Mouse (Mus musculus): ENCODE results near the gene Trak2.
"Not testable (repeated sequence)": the region's sequence is repeated elsewhere in the genome, so short reads cannot be mapped to it uniquely, and the experiment has no call there.

Trak2 gene

GRCm38 (mm10) chr1:58973366-58974221 lies at the start of gene Trak2, which contains the start of gene Stradb:
Gene Trak2 (minus strand): TSS chr1:58973430.
Gene Stradb (plus strand): TSS chr1:58973522.
- DNase-seq, result peak; percentile 93 to 95

DNA sequence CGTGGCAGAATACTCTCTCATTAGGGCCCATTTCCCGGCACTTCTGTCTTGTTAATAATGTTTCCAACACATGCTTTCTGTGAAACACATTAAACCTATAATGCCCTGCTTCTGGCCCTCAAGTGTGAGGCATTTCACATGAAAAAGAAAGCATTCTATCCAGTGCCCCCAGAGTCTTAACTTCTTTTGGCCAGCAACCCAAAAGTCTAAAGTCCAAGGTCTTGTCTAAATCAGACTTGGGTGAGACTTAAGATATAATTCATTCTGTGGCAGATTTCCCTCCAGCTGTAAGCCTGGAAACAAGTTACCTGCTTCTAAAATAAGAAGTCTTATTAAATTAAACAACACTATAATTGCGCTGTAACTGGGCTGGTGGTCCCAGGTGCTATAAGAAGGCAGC lies 48.3 kb upstream of the Trak2 start:
- no peak for DNase-seq

DNA sequence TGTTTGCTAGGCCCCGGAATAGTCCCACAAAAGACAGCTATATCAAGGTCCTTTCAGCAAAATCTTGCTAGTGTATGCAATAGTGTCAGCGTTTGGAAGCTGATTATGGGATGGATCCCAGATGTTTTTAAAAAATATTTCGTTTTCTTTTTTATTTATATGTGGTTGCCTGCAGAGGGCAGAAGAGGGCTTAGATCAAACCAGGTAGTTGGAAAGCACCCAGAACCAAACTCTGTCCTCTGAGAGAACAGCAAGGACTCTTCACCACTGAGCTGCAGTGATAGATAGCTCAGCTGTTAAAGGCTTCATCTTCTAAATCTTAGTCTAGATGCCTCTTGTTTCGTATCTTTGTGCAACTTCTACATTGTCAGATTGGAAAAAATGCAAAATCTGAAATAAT lies 36.0 kb upstream of the Trak2 start:
- peak in 1 of 2 experiments; percentile 12 for DNase-seq

DNA sequence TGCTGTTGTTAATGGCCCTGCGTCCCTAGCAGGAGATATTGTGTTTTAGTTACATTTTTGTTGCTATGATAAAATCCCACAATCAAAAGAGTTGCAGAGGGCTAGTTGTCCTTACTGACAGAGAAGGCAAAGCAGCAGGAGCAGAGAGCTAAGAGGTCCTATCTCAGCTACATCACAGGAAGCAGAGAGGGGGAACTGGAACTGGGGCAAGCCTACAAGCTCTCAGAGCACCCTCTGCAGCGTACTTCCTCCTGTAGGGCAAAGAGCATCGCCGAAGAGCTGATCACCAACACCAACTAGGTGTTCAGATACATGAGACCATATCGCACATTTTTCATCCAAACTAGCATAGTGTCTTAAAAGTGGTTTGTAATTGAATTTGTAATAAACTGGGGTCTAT lies 22.1 kb upstream of the Trak2 start:
- DNase-seq, result no peak

DNA sequence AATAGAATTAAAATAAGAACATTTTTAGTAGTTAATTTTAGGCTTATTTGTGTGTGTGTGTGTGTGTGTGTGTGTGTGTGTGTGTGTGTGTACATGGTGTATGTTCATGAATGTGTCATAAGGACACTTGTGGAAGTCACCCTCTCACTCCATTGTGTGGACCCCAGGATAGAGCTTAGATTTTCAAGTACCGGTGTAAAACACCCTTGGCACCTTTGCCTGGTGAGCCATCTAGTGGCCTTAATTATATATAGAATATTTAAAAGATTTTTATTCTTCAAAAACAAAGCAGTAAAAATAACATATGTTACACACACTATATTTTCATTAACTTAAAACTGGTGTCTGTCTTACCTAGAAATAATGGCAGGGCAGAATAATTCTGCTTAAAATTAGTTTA lies 20.5 kb upstream of the Trak2 start:
- no peak for DNase-seq

- DNase-seq, result no peak
Measured at GRCm38 (mm10) chr1:58993144-58993543, 19.9 kb upstream of the Trak2 start.

- no peak for DNase-seq
Measured at GRCm38 (mm10) chr1:58984586-58984985, 11.4 kb upstream of the Trak2 start.

DNA sequence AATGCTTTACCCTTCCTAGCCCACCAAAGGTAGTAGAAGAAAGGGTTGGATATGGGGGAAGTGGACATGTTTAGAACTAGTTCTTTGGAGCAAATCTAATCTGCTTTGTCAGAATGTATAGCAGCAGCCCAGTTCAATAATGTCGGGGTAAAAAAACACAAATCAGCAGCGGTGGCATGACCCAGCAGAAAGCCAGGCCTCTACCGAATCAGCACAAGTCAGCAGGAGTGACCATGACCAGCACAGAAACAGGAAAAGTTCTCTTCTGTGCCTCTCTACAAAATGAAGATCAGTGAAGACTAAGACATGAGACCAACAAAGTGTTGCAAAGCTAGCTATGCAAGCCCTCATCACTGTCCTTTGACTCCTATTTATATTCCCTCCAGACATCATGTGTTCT lies 9.0 kb upstream of the Trak2 start:
- no peak for DNase-seq

DNA sequence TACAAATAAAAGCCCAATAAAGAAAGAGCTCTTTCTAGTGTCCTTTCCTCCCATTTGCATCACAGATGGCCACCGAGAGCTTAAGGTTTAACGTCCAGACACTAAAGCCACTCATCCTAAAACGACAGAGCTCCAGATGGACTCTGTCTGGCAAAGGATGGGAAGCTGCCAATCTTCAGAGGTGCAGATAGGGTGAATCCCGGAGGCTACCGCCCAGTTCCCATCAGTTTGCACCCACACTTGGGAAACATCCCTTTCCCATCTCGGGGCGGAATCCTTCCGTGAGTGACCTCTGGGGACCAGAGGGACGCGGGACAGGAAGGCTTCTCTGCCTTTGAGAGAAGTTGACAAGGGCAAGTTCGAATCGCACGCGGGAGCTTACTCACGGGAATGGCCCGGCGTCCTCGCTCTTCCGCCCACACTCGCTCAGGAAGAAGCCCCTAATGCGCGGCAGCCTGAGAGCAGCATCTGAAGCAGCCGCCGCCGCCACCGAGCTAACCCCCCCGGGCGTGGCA lies 322 bp downstream of the Trak2 start:
- DNase-seq, result peak in 1 of 2 experiments; percentile 75

DNA sequence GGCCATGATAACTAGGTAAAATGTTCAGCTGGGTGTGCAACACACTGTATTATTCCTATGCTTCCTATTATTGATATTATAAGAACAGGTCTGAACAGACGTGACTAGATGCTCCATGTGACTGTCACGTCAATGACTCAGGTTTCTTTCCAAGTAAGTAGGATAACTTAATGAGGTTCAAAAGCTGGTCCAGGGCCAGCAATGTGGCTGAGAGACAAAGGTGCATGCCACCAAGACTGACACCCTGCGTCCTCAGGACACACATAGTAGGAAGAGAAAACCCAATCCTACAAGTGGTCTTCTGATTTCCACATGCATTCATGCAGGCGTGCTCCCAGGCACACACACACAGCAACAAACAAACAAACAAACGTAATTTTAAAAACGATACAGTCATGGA lies 2.1 kb downstream of the Trak2 start:
- no peak for DNase-seq

GRCm38 (mm10) chr1:58970054-58970453 lies 3.2 kb downstream of the Trak2 start:
- no peak for DNase-seq

DNA sequence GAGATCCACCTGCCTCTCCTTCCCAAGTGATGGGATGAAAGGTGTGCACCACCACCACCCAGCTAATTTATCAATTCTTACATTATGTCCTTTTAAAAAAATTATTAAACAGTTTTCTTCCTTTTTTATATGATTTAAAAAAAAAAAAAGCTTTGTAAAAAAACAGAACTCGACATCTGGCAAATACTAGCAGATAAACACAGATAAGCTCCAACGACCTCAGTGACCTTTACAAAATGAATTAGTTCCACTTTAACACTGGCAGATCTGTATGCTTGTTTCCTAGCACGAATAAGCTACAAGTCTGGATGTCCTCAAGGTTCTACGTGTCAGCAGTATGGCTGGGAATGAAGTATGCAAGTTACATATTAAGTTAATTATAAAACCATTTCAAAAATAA lies 5.7 kb downstream of the Trak2 start:
- no peak for DNase-seq

- DNase-seq, result no peak
Measured at GRCm38 (mm10) chr1:58962865-58963264, 10.4 kb downstream of the Trak2 start.

DNA sequence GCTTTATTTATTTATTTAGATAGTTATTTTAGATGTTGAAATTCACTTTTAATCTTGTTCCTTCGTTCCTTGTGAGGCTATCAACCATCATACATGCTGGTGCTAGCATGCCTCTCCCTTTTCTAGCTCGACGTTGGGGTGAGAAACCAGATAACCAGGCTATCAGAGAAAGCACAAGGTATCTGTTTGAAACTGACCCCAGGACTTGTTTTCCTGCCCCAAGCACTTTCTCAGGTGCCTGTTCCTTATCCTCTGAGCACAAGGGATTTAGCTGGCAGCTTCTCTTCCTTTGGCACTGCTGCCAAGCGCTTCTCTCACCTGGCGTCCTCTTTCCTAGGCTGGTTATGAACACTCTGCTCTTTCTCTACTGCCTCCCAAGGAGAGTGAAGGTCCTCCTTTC lies 10.8 kb downstream of the Trak2 start:
- peak; percentile 56 to 68 for DNase-seq

- no peak for DNase-seq
Measured at GRCm38 (mm10) chr1:58961152-58961893, 11.9 kb downstream of the Trak2 start.

DNA sequence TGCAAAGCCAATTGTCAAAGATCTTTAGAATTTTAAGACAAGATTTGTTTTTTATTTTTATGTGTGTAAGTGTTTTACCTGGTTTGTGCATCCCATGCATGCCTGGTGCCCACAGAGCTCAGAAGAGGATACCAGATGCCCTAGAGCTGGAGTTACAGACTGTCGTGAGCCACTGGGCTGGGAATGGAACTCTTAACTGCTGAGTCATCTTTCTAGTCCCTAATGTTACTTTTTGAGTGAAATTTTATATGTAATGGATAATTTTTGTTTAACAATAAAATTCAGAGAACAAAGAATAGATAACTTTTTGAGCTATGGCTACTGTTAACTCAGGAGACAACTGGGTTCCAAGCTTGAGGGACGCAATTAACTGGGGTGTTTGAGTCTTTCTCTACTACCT lies 13.5 kb downstream of the Trak2 start:
- DNase-seq, result no peak

GRCm38 (mm10) chr1:58958789-58959526 lies 14.3 kb downstream of the Trak2 start:
- DNase-seq, result not testable (repeated sequence)

DNA sequence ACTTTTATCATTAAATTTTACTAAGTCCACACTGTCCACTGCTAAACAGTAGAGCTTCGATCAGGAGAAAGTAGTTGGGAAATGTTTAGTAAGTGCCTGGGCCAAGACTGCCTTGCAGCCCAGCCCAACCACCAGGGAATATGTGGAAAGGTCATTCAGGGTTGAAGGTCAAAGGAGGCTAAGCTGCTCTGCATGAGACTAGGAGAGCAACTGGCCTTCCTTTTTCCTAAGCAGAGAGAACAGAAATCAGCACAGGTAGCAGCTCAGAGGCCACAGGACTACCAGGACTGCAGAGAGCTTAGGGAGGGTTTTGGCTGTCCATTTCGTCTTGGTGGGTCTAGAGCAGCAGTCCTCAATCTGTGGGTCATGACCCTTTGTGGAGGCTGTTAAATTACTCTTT lies 15.3 kb downstream of the Trak2 start:
- DNase-seq, result no peak

- no peak for DNase-seq
Measured at GRCm38 (mm10) chr1:58956229-58956628, 17.0 kb downstream of the Trak2 start.

DNA sequence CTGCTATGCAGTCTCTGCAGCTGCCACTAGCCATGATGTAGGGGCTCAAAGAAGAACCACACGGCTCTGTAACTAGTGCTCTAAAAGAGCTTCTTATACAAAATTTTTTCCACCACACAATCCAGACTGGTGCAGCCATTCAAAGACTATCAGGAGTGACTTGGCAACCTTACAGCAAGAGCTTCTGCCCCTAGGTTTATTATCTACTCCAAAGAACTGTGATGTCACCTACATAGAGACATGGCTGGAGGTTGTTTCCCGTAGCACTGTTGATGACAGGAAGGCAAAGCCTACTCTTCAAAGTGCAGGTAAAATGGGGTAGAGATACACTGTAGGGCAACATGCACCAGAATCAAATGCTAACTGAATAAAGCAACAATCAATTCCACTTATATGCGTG lies 17.5 kb downstream of the Trak2 start:
- no peak for DNase-seq

GRCm38 (mm10) chr1:58954578-58955410 lies 18.4 kb downstream of the Trak2 start:
- no peak for DNase-seq
